Mouse (Mus musculus) intestine, embryonic 16.5 days (tissue): ENCODE data around the gene Nae1. TPM values are rescaled to one million over a fixed set of nuclear protein-coding genes. Genes with fewer than 3 reads are reported as not detected.

Experiments used
- ATAC-seq: fragments of 200-750 bp; cut with Nextera tagmentation; 2 replicates; pipeline ENCODE4 v1.8.0; 2017; ENCODE audit warnings: moderate TSS enrichment, moderate library complexity
- H3K27ac ChIP-seq: fragments of 300-500 bp; sonication (generic); 2 replicates; pipeline ENCODE4 v1.5.1; 2014; ENCODE audit warnings: mild to moderate bottlenecking, low read length
- H3K27me3 ChIP-seq: fragments of 300-500 bp; sonication (generic); replicated peaks from 2 replicates; pipeline ENCODE4 v1.6.1; 2014; ENCODE audit warnings: low read length, control low read depth, mixed read lengths; ENCODE audit not compliant: control insufficient read depth, insufficient read depth
- H3K36me3 ChIP-seq: fragments of 300-500 bp; sonication (generic); 2 replicates; pipeline ENCODE4 v1.6.1; 2014; ENCODE audit warnings: low read length, control low read depth; ENCODE audit not compliant: control insufficient read depth, insufficient read depth
- H3K4me1 ChIP-seq: fragments of 300-500 bp; sonication (generic); 2 replicates; pipeline ENCODE4 v1.6.1; 2014; ENCODE audit warnings: low read length, control low read depth, mixed read lengths; ENCODE audit not compliant: control insufficient read depth, insufficient read depth
- H3K4me2 ChIP-seq: fragments of 300-500 bp; sonication (generic); 2 replicates; pipeline ENCODE4 v1.6.1; 2014; ENCODE audit warnings: low read depth, low read length, control low read depth
- H3K4me3 ChIP-seq: fragments of 300-500 bp; sonication (generic); 2 replicates; pipeline ENCODE4 v1.5.1; 2014; ENCODE audit warnings: mild to moderate bottlenecking, low read length
- H3K9ac ChIP-seq: fragments of 300-500 bp; sonication (generic); 2 replicates; pipeline ENCODE4 v1.6.1; 2014; ENCODE audit warnings: low read depth, low read length
- H3K9me3 ChIP-seq: fragments of 300-500 bp; sonication (generic); 2 replicates; pipeline ENCODE4 v1.6.1; 2016; ENCODE audit warnings: low read length, control low read depth; ENCODE audit not compliant: control insufficient read depth
- WGBS: fragments of 180-500 bp; shearing (Covaris S2); extraction: QIAGEN DNeasy Blood & Tissue Kit; methylation state at CpG from one replicate; pipeline ENCODE4 v1.1.7; 2014; 5-methylcytosine and 5-hydroxymethylcytosine counted together
- polyA plus RNA-seq: library from polyadenylated mRNA; unstranded; fragments of >200 nt; fragmentation: Nextera tagmentation; extraction: Ambion mirVana; gene quantifications from 2 replicates; pipeline ENCODE4 v1.2.1, GENCODE M21; 2015

Nae1 gene
- polyA plus RNA-seq, 1 experiment from 2014 or later = 71.3 TPM

GRCm38 (mm10) chr8:104536028-104536427 is 1.6 kb upstream of the Nae1 start:
- H3K27ac ChIP-seq = no peak overlapping the region
- peaks cover 23% of the 10 kb centered on the region for H3K27me3 ChIP-seq
- H3K9me3 ChIP-seq = no peaks in the 10 kb centered on the region
- ATAC-seq = no peak
- peaks cover 20% of the 10 kb centered on the region for H3K4me1 ChIP-seq
- H3K4me2 ChIP-seq = no peak overlapping the region
- 82% methylated on average over 4 of the region's 4 CpGs for WGBS
- H3K36me3 ChIP-seq = no peaks in the 10 kb centered on the region
- H3K4me3 ChIP-seq = no peak overlapping the region
- no peak overlapping the region for H3K9ac ChIP-seq

GRCm38 (mm10) chr8:104535378-104535777 is 941 bp upstream of the Nae1 start:
- peaks cover 16% of the 10 kb centered on the region for H3K27me3 ChIP-seq
- H3K9me3 ChIP-seq = no peaks in the 10 kb centered on the region
- WGBS = 29% methylated on average over 7 of the region's 7 CpGs
- no peak for ATAC-seq
- 0 out of 2 replicates have a peak overlapping the region, but pooled peaks have one; percentile 95 for H3K9ac ChIP-seq
- H3K27ac ChIP-seq = no peak overlapping the region
- H3K4me3 ChIP-seq = peak overlapping the region; percentile 96
- no peaks in the 10 kb centered on the region for H3K36me3 ChIP-seq
- H3K4me2 ChIP-seq = peak overlapping the region; percentile 59
- peaks cover 16% of the 10 kb centered on the region for H3K4me1 ChIP-seq

- 11% methylated on average over 9 of the region's 9 CpGs for WGBS
- no peaks in the 10 kb centered on the region for H3K9me3 ChIP-seq
Measured at GRCm38 (mm10) chr8:104534779-104535141, 323 bp upstream of the Nae1 start.

GRCm38 (mm10) chr8:104533551-104533950 is 886 bp downstream of the Nae1 start:
- Histone ChIP-seq H3K9ac (peak overlapping the region; percentile 95), H3K27ac (0 out of 2 replicates have a peak overlapping the region, but pooled peaks have one; percentile 87), H3K36me3 (peaks cover 3% of the 10 kb centered on the region; the same call in 1 of the 2 replicates), H3K4me2 (peak overlapping the region; percentile 51), H3K4me3 (peak overlapping the region; percentile 96), H3K4me1 (peaks cover 16% of the 10 kb centered on the region), H3K9me3 (no peaks in the 10 kb centered on the region), H3K27me3 (no peaks in the 10 kb centered on the region)
- 16% methylated on average over 7 of the region's 7 CpGs for WGBS
- ATAC-seq = peak; percentile 11; the same call in 1 of the 2 replicates

More at GRCm38 (mm10) chr8:104534779-104535141, 323 bp upstream of the Nae1 start:
- peak overlapping the region; percentile 96 for H3K4me3 ChIP-seq
- peak; percentile 67 for ATAC-seq
- H3K4me2 ChIP-seq = peak overlapping the region; percentile 59
- H3K27me3 ChIP-seq = peaks cover 10% of the 10 kb centered on the region
- H3K36me3 ChIP-seq = peaks cover 2% of the 10 kb centered on the region; the same call in 1 of the 2 replicates
- H3K27ac ChIP-seq = no peak overlapping the region
- peaks cover 16% of the 10 kb centered on the region for H3K4me1 ChIP-seq
- H3K9ac ChIP-seq = peak overlapping the region; percentile 95

GRCm38 (mm10) chr8:104529671-104530070 is 4.8 kb downstream of the Nae1 start:
- no peak overlapping the region for H3K27ac ChIP-seq
- H3K4me2 ChIP-seq = no peak overlapping the region
- WGBS = 95% methylated on average over 6 of the region's 6 CpGs
- H3K9ac ChIP-seq = no peak overlapping the region
- H3K9me3 ChIP-seq = no peaks in the 10 kb centered on the region
- no peaks in the 10 kb centered on the region for H3K27me3 ChIP-seq
- peaks cover 6% of the 10 kb centered on the region for H3K4me1 ChIP-seq
- peaks cover 3% of the 10 kb centered on the region; the same call in 1 of the 2 replicates for H3K36me3 ChIP-seq
- no peak for ATAC-seq
- H3K4me3 ChIP-seq = no peak overlapping the region

GRCm38 (mm10) chr8:104517872-104518271 is 16.6 kb downstream of the Nae1 start:
- Histone ChIP-seq H3K4me3 (no peak overlapping the region), H3K27ac (no peak overlapping the region), H3K9me3 (no peaks in the 10 kb centered on the region), H3K4me1 (no peaks in the 10 kb centered on the region), H3K36me3 (0 out of 2 replicates have a peak, but pooled peaks cover 7% of the 10 kb centered on the region), H3K27me3 (no peaks in the 10 kb centered on the region), H3K4me2 (no peak overlapping the region), H3K9ac (no peak overlapping the region)
- WGBS = 80% methylated on average over 5 of the region's 5 CpGs
- ATAC-seq = no peak

- Histone ChIP-seq H3K4me2 (peak overlapping the region; percentile 96; the same call in 1 of the 2 replicates), H3K27ac (no peak overlapping the region), H3K27me3 (no peaks in the 10 kb centered on the region), H3K9ac (no peak overlapping the region; the same call in 1 of the 2 replicates), H3K36me3 (0 out of 2 replicates have a peak, but pooled peaks cover 5% of the 10 kb centered on the region), H3K4me1 (peaks cover 2% of the 10 kb centered on the region; the same call in 1 of the 2 replicates), H3K9me3 (no peaks in the 10 kb centered on the region), H3K4me3 (no peak overlapping the region)
- peak; percentile 22; the same call in 1 of the 2 replicates for ATAC-seq
- 79% methylated on average over 3 of the region's 3 CpGs for WGBS
Measured at GRCm38 (mm10) chr8:104510134-104510533, 24.3 kb downstream of the Nae1 start.

GRCm38 (mm10) chr8:104509061-104510006 is 25.1 kb downstream of the Nae1 start, which contains the start of gene Terb1:
Gene Terb1, minus strand, starts transcription at chr8:104509910.
- Histone ChIP-seq H3K4me3 (peak within 1 kb of the TSS; percentile 59), H3K9ac (peak within 1 kb of the TSS; percentile 76), H3K4me1 (peaks cover 2% of the 10 kb centered on the region; the same call in 1 of the 2 replicates), H3K27me3 (no peaks in the 10 kb centered on the region), H3K36me3 (0 out of 2 replicates have a peak, but pooled peaks cover 3% of the 10 kb centered on the region), H3K27ac (no peak within 1 kb of the TSS), H3K9me3 (no peaks in the 10 kb centered on the region), H3K4me2 (peak within 1 kb of the TSS; percentile 96)
- WGBS = 2% methylated on average over 64 of the region's 64 CpGs
- peak; percentile 92 for ATAC-seq

- Histone ChIP-seq H3K4me3 (no peak overlapping the region), H3K27ac (no peak overlapping the region), H3K36me3 (no peaks in the 10 kb centered on the region), H3K4me2 (no peak overlapping the region), H3K9me3 (no peaks in the 10 kb centered on the region), H3K27me3 (no peaks in the 10 kb centered on the region), H3K9ac (no peak overlapping the region), H3K4me1 (no peaks in the 10 kb centered on the region)
- 65% methylated on average over 1 of the region's 1 CpGs for WGBS
- no peak for ATAC-seq
Measured at GRCm38 (mm10) chr8:104479091-104479490, 55.3 kb downstream of the Nae1 start.
